Mouse (Mus musculus) retina, postnatal 7 days (tissue): ENCODE data around the gene Setd5.
A peak's percentile ranks its signal among the peaks of the same experiment; 100 is the strongest.

ENCODE experiments used
- DNase-seq: peaks from one replicate; pipeline ENCODE4 v3.0.0-alpha.2; 2012; ENCODE audit warnings: low read depth, low spot score

The Setd5 gene

DNA sequence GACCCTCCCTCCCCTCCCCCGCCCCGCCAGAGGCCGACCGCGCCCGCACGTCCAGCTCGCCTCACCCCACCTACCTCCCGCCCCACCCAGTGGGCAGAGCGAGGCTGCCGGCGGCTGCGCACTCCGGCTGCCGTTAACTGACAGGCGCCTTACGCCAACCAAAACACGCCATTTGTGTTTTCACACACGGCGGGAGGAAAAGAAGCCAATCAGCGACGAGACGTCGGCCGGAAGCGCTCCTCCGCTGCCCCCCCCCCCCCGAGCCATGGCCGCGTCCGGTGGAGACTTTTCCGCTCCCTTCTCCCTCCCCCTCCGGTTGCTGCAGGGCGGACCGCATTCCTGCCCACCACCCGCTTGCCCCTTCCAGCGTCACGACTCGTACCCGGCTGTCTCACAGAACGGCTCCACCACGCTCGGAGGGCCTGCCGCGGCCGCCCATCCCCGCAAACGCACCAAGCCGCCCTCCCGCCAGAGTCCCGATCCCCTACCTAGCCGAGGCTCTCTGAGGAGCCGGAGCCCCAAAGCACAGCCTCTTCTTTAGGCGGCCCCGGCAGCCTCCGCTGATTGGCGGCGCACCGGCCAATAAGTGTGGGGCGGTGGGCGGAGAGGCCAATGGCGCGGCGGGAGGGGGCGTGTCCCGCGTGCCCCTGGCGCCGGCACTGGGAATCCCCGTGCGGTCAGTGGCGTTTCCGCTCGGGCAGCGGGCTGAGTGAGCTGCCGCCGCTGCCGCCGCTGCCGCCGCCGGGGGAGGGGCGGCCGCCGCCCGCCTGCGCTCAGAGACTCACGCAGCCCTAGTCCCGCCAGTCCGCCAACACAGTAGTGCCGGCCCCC is at the start of gene Setd5:
Gene Setd5, plus strand, starts transcription at position 680 of the 831 bp plus-strand sequence.
- peak; percentile 94 for DNase-seq

DNA sequence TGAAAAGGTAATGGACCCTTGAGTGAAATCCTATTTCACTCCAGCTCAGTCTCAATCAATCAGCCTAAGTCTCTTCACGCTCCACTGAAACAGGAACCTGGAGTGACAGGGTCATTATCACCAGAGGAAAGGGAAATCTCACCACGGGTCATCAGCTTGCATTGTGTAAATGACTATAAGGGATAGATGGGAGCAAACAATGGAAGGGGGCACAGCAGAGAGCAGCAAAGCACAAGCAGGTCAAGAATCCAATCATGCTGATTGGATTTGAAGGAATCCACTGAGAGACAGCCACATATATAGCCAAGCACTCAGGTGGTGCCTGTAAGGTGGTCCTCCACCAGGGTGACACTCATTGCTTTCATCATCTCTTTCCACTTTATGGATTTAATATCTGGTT is 49.7 kb upstream of the Setd5 start:
- no peak for DNase-seq

DNA sequence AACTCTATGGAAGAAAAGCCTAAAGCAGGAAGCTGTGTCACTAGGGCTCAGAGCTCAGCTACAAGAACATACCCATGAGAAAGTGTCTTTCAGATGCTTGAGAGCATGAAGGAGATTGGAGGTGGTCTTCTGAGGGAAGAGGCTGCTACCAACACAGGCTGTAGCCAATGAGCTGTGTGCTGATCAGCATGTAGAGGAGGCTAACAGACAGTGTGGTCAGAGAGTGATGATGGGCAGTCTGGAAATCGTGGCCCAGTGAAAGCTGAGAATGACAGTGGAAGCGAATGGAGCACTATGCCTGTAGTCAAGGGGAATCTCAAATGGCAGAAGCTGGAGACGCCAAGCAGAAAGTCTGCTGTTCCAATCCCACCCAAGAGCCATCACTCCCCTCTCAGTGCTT is 48.2 kb upstream of the Setd5 start:
- DNase-seq = no peak

GRCm38 (mm10) chr6:113030553-113030952 is 46.6 kb upstream of the Setd5 start:
- DNase-seq = no peak

GRCm38 (mm10) chr6:113030970-113031660 is 46.0 kb upstream of the Setd5 start:
- no peak for DNase-seq

DNA sequence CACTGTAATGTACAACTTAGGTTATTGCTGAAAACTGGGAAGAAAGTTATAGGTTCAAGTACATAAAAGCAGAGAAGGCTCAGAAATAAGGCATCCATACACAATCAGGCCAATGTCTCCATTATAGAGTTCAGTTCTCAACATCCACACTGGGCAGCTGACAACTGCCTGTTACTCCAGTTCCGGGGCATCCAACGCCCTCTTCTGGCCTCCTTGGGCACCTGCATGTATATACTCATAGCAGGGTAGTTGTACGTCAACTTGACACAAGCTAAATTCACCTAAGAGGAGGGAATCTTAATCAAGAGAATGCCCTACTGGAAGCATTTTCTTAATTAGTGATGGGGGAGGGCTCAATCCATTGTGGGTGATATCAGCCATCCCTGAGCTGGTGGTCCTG is 45.0 kb upstream of the Setd5 start:
- no peak for DNase-seq

- DNase-seq = no peak
Observed at GRCm38 (mm10) chr6:113033185-113033584, 44.0 kb upstream of the Setd5 start.

GRCm38 (mm10) chr6:113034466-113034865 is 42.7 kb upstream of the Setd5 start:
- DNase-seq = no peak

DNA sequence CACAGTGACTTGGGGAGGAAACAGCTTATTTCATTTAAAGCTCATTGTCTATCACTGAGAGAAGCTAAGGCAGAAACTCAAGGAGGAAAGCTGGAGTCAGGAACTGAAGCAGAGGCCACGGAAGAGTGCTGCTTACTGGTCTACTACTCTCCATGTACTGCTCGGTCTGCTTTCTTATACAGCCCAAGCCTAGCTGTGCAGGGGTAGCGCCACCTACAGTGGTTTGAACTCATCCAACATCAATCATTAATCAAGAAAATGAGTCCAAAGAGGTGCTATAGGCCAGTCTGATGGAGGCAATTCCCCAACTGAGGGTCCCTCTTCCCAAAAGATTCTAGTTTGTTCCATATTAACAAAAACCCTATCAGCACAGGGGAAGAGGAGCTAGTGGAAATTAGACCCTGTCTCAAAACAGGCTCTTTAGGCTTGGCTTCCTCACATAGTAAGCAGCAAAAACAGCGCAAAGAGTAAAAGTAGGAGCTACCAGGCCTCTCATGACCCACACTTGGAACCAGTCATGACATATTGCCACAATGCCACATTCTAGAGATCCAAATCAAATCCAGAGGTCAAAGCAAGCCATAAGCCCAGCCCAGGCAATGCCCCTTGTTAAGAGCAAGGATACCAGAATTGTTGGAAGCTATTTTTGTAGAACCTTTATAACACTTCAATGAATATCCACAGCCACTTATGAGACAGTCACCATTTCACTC is 40.5 kb upstream of the Setd5 start:
- no peak for DNase-seq

GRCm38 (mm10) chr6:113037946-113038734 is 39.0 kb upstream of the Setd5 start:
- no peak for DNase-seq

GRCm38 (mm10) chr6:113038735-113039058 is 38.5 kb upstream of the Setd5 start:
- no peak for DNase-seq

DNA sequence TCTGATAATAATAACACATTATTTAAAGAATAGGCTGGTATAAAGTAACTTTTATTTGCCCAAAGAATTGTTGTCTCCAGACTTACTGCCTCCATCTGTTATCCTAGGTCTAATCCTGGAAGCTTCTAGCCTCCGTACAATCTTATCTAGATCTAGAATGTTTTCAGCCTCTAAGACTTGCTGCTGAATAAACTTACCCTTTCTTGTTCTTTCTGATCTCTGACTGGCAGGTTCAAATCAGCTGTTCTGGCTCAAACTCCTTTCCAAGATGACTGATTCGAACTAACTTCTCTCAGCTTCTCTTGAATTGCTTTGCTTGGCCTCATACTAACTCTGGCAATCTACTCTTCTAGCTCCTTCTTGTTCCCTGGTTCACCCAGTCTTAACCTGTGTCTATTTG is 36.8 kb upstream of the Setd5 start:
- no peak for DNase-seq

- no peak for DNase-seq
Observed at GRCm38 (mm10) chr6:113041215-113041990, 35.8 kb upstream of the Setd5 start.

- DNase-seq = no peak
Observed at GRCm38 (mm10) chr6:113045575-113045974, 31.6 kb upstream of the Setd5 start.

DNA sequence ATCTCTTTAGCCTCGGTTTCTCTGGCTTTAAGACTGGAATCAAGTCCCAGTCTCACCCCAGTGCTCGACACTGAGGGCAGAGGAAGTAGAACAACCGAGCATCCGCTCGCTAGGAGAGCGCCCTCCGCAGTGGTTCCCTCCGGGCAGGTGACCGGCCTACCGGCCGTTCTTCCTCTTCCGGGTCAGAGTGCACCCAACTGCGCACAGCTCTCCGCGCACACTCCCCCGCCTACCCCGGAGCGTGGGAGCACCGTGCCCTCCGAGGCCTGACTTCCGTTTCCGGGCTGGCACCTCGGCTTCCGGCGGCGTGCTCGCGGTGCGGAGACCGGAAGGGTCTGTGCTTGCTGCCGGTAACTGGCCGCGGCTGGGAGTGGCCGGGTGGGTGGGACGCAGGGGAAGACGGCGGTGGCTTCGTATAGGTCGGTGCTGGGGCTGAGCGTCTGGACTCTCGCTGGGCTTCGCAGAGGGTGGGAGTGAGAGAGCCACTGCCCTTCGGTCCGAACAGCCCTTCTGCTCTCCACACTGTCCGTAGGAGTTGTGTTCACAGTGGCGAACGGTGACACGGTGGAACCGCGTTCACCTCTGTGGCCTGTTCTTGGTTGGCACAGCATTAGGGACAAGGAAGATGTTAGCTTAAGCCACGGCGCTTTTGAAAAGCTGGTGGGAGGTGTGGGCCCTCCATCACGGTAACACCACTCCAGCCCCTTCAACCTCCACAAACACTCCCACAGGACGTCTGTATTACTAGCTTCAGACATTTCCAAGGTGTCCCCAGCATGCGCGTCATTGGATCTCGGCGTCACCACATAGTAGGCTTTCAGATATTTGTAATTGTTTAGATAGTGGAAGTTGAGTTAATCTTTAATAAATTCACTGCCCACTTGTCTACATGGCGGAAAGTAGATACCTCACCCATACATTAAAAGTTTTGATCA is 30.9 kb upstream of the Setd5 start, which contains the start of gene Thumpd3:
Gene Thumpd3, plus strand, starts transcription at position 185 of the 935 bp plus-strand sequence.
- DNase-seq = peak; percentile 95

- no peak for DNase-seq
Observed at GRCm38 (mm10) chr6:113047016-113047746, 30.0 kb upstream of the Setd5 start.

GRCm38 (mm10) chr6:113048371-113048770 is 28.8 kb upstream of the Setd5 start:
- no peak for DNase-seq

DNA sequence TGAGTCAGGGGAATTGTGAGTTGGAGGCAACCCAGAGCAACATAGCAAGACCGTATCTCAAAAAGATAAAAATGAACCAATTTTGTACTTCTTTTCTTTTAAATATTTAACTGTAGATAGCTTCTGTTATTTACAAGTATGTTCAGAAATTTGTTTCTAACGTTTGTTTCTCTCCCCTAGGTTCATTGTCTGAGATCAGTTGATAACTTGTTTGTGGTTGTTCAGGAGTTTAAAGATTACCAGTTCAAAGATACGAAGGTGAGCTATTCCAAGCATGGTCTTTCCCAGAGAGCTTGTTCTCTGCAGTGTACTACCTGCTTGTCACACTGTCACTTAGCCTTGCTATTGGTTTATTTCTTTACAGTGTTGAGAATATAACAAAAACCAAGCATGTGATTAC is 28.0 kb upstream of the Setd5 start:
- DNase-seq = no peak

GRCm38 (mm10) chr6:113052972-113053371 is 24.2 kb upstream of the Setd5 start:
- no peak for DNase-seq
